Mouse (Mus musculus) hindbrain, postnatal 0 days (tissue): ENCODE results near the gene Nhsl1. TPM values are rescaled to one million over a fixed set of nuclear protein-coding genes. Genes with fewer than 3 reads are reported as not detected.

Experiments
- ATAC-seq: fragments of 200-750 bp; cut with Nextera tagmentation; 2 replicates; pipeline ENCODE4 v1.8.0; 2017; ENCODE audit warnings: mild to moderate bottlenecking, moderate TSS enrichment, moderate library complexity
- DNase-seq: peaks from one replicate; pipeline ENCODE4 v3.0.0-alpha.2; 2015; ENCODE audit warnings: low spot score
- H3K27ac ChIP-seq: fragments of 300-500 bp; sonication (generic); 2 replicates; pipeline ENCODE4 v1.5.1; 2014; ENCODE audit warnings: mild to moderate bottlenecking
- H3K27me3 ChIP-seq: fragments of 300-500 bp; sonication (generic); 2 replicates; pipeline ENCODE4 v1.6.1; 2014; ENCODE audit warnings: low read length, mixed read lengths; ENCODE audit not compliant: insufficient read depth
- H3K36me3 ChIP-seq: fragments of 300-500 bp; sonication (generic); 2 replicates; pipeline ENCODE4 v1.6.1; 2014; ENCODE audit warnings: low read length, mixed read lengths; ENCODE audit not compliant: insufficient read depth
- H3K4me1 ChIP-seq: fragments of 300-500 bp; sonication (generic); 2 replicates; pipeline ENCODE4 v1.6.1; 2014; ENCODE audit warnings: antibody characterized with exemption, low read length, mixed read lengths; ENCODE audit not compliant: insufficient read depth
- H3K4me2 ChIP-seq: fragments of 300-500 bp; sonication (generic); 2 replicates; pipeline ENCODE4 v1.6.1; 2014; ENCODE audit warnings: low read depth, mild to moderate bottlenecking, low read length, moderate library complexity, mixed read lengths
- H3K4me3 ChIP-seq: fragments of 300-500 bp; sonication (generic); 2 replicates; pipeline ENCODE4 v1.5.1; 2014; ENCODE audit warnings: low read length
- H3K9ac ChIP-seq: fragments of 300-500 bp; sonication (generic); replicated peaks from 2 replicates; pipeline ENCODE4 v1.6.1; 2014; ENCODE audit warnings: mild to moderate bottlenecking, low read length, moderate library complexity, mixed read lengths
- H3K9me3 ChIP-seq: fragments of 300-500 bp; sonication (generic); 2 replicates; pipeline ENCODE4 v1.6.1; 2016; ENCODE audit warnings: low read length, mixed read lengths
- CTCF ChIP-seq: IDR thresholded peaks from 2 replicates; pipeline ENCODE4 v1.5.1; 2016; ENCODE audit warnings: antibody characterized with exemption, control low read depth, low read depth
- WGBS: fragments of 180-500 bp; shearing (Covaris S2); extraction: QIAGEN DNeasy Blood & Tissue Kit; methylation state at CpG from one replicate; pipeline ENCODE4 v1.1.7; 2014; 5-methylcytosine and 5-hydroxymethylcytosine counted together
- polyA plus RNA-seq: library from polyadenylated mRNA; unstranded; fragments of >200 nt; fragmentation: Nextera tagmentation; extraction: Ambion mirVana; gene quantifications from 2 replicates; pipeline ENCODE4 v1.2.1, GENCODE M21; 2015
- total RNA-seq: library from RNA; depleted of rRNA; stranded (reverse); fragments of >200 nt; gene quantifications from 2 replicates; pipeline ENCODE4 v1.2.3, GENCODE M21; 2014

Gene Nhsl1
- total and polyA plus RNA-seq, 2 experiments from 2014 or later: 11.9 to 29.6 TPM

DNA sequence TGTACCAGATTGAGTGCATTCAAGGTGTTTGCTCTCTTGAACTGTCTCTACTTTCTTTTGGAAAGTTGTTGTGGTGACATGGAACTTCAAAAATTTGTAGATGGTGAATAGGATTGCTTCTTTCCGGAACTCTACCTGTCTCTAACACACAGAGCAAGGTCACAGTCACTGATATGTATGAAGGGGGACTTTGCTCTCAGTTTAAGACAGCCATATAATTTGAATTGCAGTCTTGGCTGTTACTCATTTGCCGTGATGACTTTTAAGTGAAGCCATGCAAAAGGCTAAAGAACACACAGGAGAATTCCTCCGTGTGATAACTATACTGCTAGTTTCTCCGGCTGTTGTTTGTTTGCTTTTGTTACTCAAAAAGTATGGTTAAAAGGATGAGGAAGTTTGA lies 149.6 kb downstream of the Nhsl1 start:
- Histone ChIP-seq H3K27ac (no peak overlapping the region), H3K36me3 (no peaks in the 10 kb centered on the region), H3K4me1 (peaks cover 20% of the 10 kb centered on the region), H3K9ac (no peak overlapping the region), H3K27me3 (no peaks in the 10 kb centered on the region), H3K4me2 (no peak overlapping the region), H3K9me3 (no peaks in the 10 kb centered on the region), H3K4me3 (no peak overlapping the region)
- TF ChIP-seq CTCF: no peak
- ATAC-seq (no peak), DNase-seq (no peak)
- 39% methylated on average over 4 of the region's 4 CpGs for WGBS

DNA sequence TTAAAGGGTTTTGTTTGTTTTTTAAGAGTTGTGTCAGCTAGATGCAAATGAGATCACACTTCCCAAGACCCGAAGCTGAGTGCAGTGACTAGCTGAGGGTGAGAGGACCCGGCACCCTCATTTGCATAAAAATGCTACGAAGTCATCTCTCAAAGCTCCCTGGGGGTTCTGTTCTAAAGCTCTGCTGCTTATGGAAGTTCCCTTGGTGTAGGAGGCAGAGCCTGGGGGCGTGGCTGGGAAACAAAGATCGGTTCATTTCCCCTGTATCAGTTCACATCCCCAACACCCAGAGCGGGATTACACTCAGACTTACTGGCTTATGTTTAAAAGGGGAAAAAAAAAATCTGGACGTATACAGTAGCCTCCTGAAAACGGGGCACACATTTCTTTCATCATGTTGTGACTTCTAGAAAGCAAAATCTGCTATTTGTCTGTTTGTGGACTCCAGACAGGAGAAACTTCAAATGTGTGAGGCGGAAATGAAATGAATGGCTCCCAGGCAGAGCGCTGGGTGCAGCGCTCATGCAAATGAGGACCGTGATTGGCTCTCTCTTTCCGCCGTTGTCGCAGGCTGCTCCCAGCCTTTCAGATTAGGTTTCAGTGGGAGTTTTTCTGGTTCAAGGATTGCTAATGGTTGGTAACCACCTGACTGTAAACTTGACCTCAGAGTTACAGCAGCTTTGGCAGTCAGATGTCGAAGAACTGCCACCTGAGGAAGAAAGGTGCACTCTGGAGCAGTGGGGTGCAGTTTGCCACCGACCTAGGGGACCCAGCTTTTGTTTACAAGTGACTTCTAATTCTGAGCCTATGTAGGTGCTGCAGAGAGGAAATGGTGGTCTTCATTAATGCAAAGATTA lies 150.7 kb downstream of the Nhsl1 start:
- Histone ChIP-seq H3K9ac (peak overlapping the region; percentile 29; the same call in 1 of the 2 replicates), H3K4me2 (peak overlapping the region; percentile 59), H3K9me3 (no peaks in the 10 kb centered on the region), H3K27ac (peak overlapping the region; percentile 32), H3K36me3 (no peaks in the 10 kb centered on the region), H3K4me1 (peaks cover 20% of the 10 kb centered on the region), H3K27me3 (no peaks in the 10 kb centered on the region), H3K4me3 (peak overlapping the region; percentile 28)
- DNase-seq (peak; percentile 77), ATAC-seq (peak; percentile 79)
- 1% methylated on average over 17 of the region's 17 CpGs for WGBS
- no peak for TF ChIP-seq CTCF

DNA sequence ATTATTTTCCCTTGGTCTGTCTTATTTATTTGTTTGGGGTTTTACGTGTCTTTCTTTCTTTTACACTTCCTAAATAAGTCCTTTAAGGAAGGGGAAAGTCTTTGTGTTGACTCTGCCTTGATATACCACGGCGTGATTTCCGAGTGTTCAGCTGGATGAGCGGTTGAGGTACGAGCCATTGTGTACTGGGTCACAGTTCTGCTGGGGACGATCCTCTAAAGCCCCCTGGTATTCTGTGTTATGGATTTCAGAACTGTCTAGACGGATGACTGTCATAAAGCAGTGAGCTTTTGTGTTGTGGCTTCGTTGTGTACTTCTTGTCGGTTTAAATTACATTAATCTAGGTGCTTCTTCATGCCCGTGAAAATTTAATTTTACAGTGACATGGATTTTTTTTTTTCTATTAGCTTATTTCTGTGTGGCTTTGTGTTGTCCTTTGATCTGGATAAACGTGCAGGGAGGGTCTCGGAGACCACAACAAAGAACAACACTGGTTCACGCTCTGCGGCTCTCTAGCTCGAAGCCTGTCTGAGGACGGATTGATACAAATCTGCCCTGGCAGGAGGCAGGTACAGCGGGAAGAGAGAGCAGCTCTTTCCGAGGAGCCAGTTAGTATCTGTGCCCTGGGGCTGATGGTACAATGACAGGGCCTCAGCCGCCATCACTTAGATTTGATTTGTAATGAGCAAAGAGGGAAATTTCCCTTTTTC lies 151.7 kb downstream of the Nhsl1 start:
- Histone ChIP-seq H3K27me3 (no peaks in the 10 kb centered on the region), H3K9me3 (no peaks in the 10 kb centered on the region), H3K36me3 (no peaks in the 10 kb centered on the region), H3K4me3 (peak overlapping the region; percentile 30), H3K4me1 (peaks cover 24% of the 10 kb centered on the region), H3K27ac (peak overlapping the region; percentile 59), H3K9ac (peak overlapping the region; percentile 50), H3K4me2 (peak overlapping the region; percentile 59)
- peak; percentile 43 for ATAC-seq
- DNase-seq: peak; percentile 61
- TF ChIP-seq CTCF: no peak
- WGBS: 16% methylated on average over 20 of the region's 20 CpGs

DNA sequence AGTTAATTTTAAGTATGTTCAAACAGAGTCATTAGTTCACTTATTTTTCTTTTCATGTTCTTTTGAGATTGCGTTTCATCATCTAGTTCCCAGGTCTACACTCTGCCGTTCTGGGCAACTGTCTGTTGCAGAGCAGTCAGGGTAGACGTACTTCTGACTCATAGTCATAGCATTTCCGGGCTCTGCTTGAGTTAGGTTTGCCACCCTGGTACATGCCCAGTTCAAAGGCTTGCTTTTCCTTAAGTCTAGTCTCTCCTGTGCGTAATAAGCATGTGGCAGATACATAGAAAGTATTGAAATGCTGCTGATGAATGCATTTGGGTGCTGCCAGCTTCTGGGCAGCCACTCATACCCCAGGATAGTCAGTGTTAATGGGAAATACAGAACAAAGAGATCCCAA lies 152.9 kb downstream of the Nhsl1 start:
- H3K4me2 ChIP-seq: peak overlapping the region; percentile 59
- peaks cover 24% of the 10 kb centered on the region for H3K4me1 ChIP-seq
- no peaks in the 10 kb centered on the region for H3K27me3 ChIP-seq
- no peak for DNase-seq
- no peak for TF ChIP-seq CTCF
- 0 out of 2 replicates have a peak overlapping the region, but pooled peaks have one; percentile 50 for H3K9ac ChIP-seq
- peak overlapping the region; percentile 59; the same call in 1 of the 2 replicates for H3K27ac ChIP-seq
- H3K4me3 ChIP-seq: no peak overlapping the region; the same call in 1 of the 2 replicates
- H3K36me3 ChIP-seq: no peaks in the 10 kb centered on the region
- no peak for ATAC-seq
- 48% methylated on average over 5 of the region's 5 CpGs for WGBS
- H3K9me3 ChIP-seq: no peaks in the 10 kb centered on the region

DNA sequence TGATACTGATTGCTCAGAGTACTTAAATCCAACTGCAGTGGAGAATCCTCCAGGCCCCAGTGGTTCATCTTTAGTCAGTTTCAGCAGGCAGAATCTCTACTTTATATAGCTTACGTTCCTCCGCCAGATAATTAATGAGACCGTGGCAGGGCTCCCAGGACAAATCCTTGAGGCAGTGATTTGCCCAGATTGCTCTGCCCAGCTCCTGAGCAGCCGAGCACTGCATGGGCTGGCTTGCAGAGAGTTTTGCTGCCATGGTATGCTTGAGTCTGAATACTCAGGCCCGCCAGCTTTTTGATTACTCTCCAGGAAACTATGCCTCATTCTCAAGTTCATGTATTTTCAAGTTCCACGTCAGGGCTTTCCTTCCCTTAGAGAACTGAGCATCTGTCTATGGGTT lies 156.3 kb downstream of the Nhsl1 start:
- 0 out of 2 replicates have a peak overlapping the region, but pooled peaks have one; percentile 10 for H3K4me2 ChIP-seq
- no peak overlapping the region for H3K9ac ChIP-seq
- no peak for TF ChIP-seq CTCF
- peaks cover 16% of the 10 kb centered on the region for H3K4me1 ChIP-seq
- H3K4me3 ChIP-seq: no peak overlapping the region
- H3K27ac ChIP-seq: peak overlapping the region; percentile 32; the same call in 1 of the 2 replicates
- 31% methylated on average over 6 of the region's 6 CpGs for WGBS
- ATAC-seq: peak; percentile 60; the same call in 1 of the 2 replicates
- H3K27me3 ChIP-seq: no peaks in the 10 kb centered on the region
- no peaks in the 10 kb centered on the region; the same call in 1 of the 2 replicates for H3K36me3 ChIP-seq
- H3K9me3 ChIP-seq: no peaks in the 10 kb centered on the region
- DNase-seq: peak; percentile 68

DNA sequence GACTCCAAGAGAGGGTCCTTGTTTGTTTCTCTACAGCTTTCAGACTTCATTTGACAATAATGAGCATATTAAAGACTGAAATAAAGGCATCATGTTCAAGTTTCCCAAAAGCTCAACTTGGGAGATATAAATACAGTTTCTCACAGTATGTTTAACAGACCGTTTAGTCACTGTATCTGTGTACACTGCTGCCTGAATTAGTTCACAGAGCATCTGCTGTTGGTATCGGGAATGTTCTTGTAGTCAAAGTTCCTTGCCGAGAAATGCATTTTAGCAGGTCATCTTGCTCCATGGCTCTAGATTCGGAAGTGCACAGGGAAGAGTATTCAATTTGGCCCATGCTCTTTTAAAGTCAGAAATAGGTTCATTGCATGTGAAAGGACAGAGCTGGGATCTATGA lies 159.5 kb downstream of the Nhsl1 start:
- no peak overlapping the region for H3K4me2 ChIP-seq
- no peaks in the 10 kb centered on the region for H3K9me3 ChIP-seq
- ATAC-seq (no peak), DNase-seq (no peak)
- TF ChIP-seq CTCF: no peak
- 73% methylated on average over 4 of the region's 4 CpGs for WGBS
- no peak overlapping the region for H3K27ac ChIP-seq
- H3K4me3 ChIP-seq: no peak overlapping the region
- H3K36me3 ChIP-seq: no peaks in the 10 kb centered on the region; the same call in 1 of the 2 replicates
- H3K27me3 ChIP-seq: no peaks in the 10 kb centered on the region
- H3K4me1 ChIP-seq: peaks cover 8% of the 10 kb centered on the region
- H3K9ac ChIP-seq: no peak overlapping the region
